Mouse (Mus musculus) cerebellum, postnatal 14 days (tissue): ENCODE results near the gene Rsrp1.
A peak's percentile ranks its signal among the peaks of the same experiment; 100 is the strongest.

Experiments used
- DNase-seq, 2 experiments: peaks; one replicate each; pipeline ENCODE4 v3.0.0; 2021; ENCODE audit warnings: mixed read lengths in 2 of 2

Gene Rsrp1

DNA sequence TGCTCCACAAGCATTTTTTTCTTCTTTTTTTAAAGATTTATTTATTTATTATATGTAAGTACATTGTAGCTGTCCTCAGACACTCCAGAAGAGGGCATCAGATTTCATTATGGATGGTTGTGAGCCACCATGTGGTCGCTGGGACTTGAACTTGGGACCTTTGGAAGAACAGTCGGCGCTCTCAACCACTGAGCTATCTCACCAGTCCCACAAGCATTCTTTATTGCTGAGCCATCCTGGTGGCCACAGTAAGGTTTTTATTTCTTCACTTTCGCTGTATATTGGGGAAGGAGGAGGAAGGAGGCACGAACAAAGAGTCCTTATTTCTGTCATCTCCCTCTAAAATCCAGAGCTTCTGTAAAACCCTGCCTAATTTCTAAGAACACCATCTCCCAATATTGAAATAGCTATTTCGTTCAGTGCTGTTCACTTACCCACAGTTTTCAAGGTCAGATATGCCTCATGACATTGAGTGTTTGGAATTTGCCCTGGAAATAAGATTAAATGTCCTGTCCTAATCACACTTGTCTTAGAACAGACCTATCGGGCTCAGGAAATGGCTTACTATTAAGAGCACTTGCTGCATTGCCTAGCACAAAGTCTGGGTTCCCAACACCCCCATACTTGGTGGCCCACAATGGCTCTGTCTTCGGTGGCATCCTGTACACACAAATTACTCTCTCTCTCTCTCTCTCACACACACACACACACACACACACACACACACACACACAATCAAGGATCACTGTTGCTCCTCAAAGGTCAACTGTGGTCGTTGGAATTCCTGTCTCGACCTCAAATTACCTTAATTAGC, 1.1 kb upstream of the Rsrp1 start:
- no peak for DNase-seq

DNA sequence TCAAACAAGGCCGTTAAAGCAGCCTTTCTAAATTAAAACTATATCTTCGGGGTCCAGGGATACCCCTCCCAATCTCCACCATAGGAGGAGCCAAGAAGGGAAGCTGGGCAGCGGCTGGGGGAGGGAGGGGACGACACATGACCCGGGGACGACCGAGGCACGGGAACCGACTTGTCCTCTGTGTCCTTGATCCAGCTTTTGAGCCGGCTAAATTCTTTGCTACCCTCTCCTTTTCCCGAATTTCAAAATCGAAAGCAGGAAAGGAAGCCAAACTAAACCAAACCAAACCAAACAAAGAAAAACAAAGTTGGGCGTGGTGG, 507 bp upstream of the Rsrp1 start:
- peak; percentile 78 to 82 for DNase-seq

- DNase-seq, result peak; percentile 54 to 67
Measured at GRCm38 (mm10) chr4:134924019-134924741, 788 bp downstream of the Rsrp1 start.

DNA sequence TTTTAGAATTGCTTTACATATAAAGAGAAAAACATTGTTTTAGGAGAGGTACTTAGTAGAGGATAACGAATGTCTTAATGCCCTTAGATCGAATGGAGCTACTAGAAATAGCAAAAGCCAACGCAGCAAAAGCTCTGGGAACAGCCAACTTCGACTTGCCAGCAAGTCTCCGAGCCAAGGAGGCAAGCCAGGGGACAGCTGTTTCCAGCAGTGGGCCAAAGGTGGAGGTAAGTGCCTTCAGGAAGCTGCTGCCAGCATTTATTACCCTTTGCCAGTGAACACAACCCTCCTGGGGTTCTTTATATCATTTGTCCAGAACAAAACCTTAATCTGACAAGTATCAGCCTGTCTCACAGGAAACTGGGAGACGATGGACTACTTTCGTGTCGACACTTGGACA, 1.8 kb downstream of the Rsrp1 start:
- DNase-seq, result no peak

GRCm38 (mm10) chr4:134927815-134928463, 4.5 kb downstream of the Rsrp1 start:
- no peak for DNase-seq

DNA sequence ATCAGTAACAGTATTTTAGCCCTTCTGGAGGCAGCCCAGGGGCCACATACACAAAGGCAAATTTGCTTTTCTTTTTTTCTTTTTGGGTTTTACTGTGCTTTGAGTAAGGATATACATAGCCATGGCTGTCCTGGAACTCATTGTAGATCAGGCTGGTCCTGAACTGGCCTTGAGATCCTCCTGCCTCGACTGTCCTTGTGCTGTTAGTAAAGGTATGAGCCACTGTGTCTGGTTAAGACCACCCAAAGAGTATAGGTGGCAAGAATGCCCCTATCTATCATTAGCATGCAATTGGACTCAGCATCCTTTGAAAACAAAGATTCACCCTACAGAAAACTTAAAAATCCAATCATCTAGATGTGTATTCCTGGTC, 5.1 kb downstream of the Rsrp1 start:
- DNase-seq, result no peak

DNA sequence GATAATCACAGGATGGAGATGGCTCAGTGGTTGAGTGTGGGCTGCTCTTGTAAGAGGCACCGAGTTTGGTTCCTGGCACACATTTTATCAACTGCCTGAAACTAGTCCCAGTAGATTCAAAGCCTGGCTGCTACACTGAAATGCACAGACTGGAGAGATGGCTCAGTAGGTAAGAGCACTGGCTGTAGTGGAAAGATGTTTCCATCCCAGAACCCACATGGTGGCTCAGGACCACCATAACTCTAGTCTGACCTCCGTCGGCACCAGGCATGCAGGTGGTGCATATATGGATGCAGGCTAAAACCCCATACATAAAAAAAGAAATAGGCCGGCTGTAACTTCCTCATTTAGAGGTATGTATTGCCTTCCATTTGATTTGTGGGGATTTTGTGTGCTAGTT, 6.1 kb downstream of the Rsrp1 start:
- DNase-seq, result no peak

DNA sequence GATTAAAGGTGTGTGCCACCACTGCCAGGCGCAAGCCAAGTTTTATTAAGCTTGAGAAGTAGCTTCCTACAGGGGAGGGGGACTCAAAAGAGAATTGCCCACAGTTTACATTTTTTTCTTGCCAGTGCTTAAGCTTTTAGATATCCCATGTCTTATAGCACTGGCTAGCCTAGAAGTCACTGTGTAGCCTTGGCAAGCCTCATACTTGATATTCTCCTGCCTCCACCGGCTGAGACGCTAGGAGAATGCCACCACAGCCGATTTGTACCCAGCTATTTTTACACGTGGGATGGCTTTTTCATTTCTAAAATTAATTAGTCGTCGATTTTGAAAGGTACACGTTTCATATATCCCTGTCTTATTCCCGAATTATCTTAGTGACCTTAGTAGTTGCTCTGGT, 6.8 kb downstream of the Rsrp1 start:
- no peak for DNase-seq

- DNase-seq, result peak; percentile 97 to 98
Measured at GRCm38 (mm10) chr4:134930684-134931481, 7.5 kb downstream of the Rsrp1 start, which contains the start of gene Syf2. TSS of gene Syf2 (plus strand) at chr4:134930898.

GRCm38 (mm10) chr4:134937240-134938176, 14.1 kb downstream of the Rsrp1 start:
- DNase-seq, result no peak

DNA sequence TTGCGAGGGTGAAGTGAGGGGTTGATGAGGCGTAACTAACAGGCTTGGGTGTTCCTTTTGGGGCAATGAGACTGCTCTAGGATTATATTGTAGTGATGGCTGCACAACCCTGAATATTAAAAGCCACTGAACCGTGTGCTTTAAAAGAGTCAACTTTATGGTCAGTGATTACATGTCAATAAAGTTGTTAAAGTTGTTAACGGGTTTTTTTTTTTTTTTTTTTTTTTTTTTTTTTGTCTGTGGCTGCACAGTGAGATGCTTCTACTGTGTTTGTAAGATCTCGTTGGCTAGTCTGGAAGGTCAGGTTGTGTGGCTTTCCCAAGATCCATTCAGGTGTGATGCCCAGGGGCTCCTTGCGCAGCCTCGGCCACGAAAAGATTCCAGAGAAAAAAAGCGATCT, 16.5 kb downstream of the Rsrp1 start:
- no peak for DNase-seq

GRCm38 (mm10) chr4:134943758-134944538, 20.6 kb downstream of the Rsrp1 start:
- no peak for DNase-seq

DNA sequence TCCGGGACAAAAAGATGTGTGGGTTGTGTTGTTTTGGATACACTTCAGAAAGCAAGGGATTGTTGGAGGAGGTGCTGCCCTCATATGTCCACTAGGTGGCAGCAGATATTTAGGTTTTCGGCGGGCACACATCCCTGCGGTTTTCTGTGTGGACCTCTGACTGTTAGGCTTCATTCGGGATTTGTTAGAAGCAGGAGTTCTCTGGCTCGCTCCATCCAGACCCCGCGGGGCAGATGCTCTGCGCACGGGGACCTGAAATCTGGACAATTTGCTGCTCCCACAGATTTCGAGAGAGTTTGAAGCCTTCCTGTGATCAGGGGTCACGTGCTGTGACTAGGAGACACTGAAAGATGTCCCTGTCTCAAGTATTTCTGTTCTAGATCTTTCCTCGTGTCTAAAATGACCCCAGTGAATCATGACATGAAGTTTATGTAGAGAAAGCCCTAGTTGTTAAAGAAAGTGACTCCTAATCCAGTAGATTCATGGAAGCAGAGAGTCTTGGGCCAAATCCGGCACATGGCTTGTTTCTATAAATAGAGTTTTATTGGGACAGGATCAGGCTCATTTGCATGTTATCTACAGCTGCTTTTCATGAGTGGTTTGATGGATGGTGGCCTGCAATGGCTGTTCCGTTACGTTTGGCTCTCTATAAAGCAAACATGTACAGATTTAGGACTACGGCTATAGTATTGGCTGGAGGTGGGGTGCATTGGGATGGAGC, 22.8 kb downstream of the Rsrp1 start:
- peak; percentile 85 to 90 for DNase-seq

- DNase-seq, result peak; percentile 56 to 69
Measured at GRCm38 (mm10) chr4:134950518-134951091, 27.2 kb downstream of the Rsrp1 start.

GRCm38 (mm10) chr4:134954461-134954860, 31.1 kb downstream of the Rsrp1 start:
- DNase-seq, result peak; percentile 81 to 84

- no peak for DNase-seq
Measured at GRCm38 (mm10) chr4:134955196-134955595, 31.8 kb downstream of the Rsrp1 start.

DNA sequence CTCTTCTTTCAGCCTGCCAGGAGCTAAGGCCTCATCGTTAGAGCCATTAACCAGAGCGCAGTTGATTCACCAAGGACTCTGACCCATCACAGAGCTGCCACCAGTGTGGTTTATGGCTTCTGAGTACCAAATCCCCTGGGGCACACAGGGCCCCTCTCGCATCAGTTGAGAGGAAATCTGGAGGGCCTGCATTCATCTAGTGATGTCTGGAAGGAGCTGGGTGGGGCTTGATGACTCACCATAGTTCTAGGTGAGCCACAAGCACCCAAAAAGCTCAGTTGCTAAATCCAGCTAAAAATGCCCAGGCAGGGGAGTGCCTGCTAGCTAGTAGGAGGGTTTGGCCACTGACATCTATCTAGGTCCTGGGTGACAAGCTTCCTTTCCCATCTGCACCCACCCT, 32.5 kb downstream of the Rsrp1 start:
- no peak for DNase-seq

- peak; percentile 83 to 92 for DNase-seq
Measured at GRCm38 (mm10) chr4:134956328-134956727, 32.9 kb downstream of the Rsrp1 start.

DNA sequence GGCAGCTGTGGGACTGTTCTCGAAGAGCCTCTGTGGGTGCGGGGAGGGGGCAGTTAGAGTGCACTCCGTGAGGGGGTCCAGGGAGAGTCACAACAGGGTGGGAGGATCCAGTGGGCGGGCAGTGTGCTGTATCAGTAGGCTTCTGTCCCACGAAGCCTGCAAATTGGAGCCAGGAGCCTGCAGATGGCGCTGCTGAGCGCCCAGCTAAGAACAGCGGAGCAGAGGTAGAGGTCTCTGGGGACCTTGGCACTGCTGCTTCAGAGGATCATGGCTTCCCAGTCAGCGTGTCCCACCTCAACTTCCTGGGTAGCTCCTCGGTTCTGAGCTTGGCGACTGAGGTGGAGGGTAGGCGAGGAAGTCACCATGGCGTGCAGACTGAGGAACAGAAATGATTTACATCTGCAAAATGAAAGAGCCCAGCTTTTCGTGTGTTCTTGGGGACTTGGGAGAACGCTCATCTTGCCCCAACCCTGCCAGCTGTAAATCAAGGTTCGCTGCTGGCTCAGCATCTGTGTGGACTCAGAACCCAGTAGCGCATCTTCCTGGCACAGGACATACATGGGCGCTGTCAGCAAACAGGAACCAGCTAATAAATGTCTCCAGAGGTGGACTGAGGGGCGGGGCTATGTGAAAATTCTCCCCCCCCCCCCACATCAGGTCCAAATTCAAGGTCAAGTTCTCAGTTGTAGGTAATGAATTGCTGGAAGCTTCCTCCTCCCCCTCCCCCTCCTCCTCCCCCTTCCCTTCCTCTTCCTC, 39.8 kb downstream of the Rsrp1 start:
- DNase-seq, result peak in 1 of 2 experiments; percentile 52
